Mouse (Mus musculus) liver, embryonic 14.5 days (tissue): ENCODE results near the gene Gmds.

Experiments used
- CTCF ChIP-seq: IDR thresholded peaks from 2 replicates; pipeline ENCODE4 v1.5.1; 2016; ENCODE audit warnings: antibody characterized with exemption, low read depth, control low read depth
- EP300 ChIP-seq: IDR thresholded peaks from 2 replicates; pipeline ENCODE4 v1.6.1; 2016; ENCODE audit warnings: antibody characterized with exemption, low read depth

- no peak for TF ChIP-seq CTCF
- no peak for TF ChIP-seq EP300
These were observed 532.1 kb downstream of the Gmds start, which contains the start of gene Foxc1 for GRCm38 (mm10) chr13:31806428-31806832.
